Mouse (Mus musculus) embryonic facial prominence, embryonic 14.5 days (tissue): ENCODE data around the gene Uba2. TPM values are rescaled to one million over a fixed set of nuclear protein-coding genes. Genes with fewer than 3 reads are reported as not detected.
"Not testable (repeated sequence)": the region's sequence is repeated elsewhere in the genome, so short reads cannot be mapped to it uniquely, and the experiment has no call there.

ENCODE experiments used
- ATAC-seq: fragments of 200-750 bp; cut with Nextera tagmentation; 2 replicates; pipeline ENCODE4 v1.8.0; 2017; ENCODE audit warnings: low read depth, moderate number of reproducible peaks, moderate TSS enrichment
- DNase-seq: peaks from one replicate; pipeline ENCODE4 v3.0.0-alpha.2; 2015; ENCODE audit warnings: low spot score
- H3K27ac ChIP-seq: fragments of 300-500 bp; sonication (generic); replicated peaks from 2 replicates; pipeline ENCODE4 v1.5.1; 2014; ENCODE audit warnings: low read depth, mild to moderate bottlenecking, low read length, moderate library complexity
- H3K27me3 ChIP-seq: fragments of 300-500 bp; sonication (generic); replicated peaks from 2 replicates; pipeline ENCODE4 v1.6.1; 2014; ENCODE audit warnings: low read length; ENCODE audit not compliant: control insufficient read depth, insufficient read depth
- H3K36me3 ChIP-seq: fragments of 300-500 bp; sonication (generic); 2 replicates; pipeline ENCODE4 v1.6.1; 2014; ENCODE audit warnings: low read length, mixed read lengths; ENCODE audit not compliant: control insufficient read depth, insufficient read depth
- H3K4me1 ChIP-seq: fragments of 300-500 bp; sonication (generic); 2 replicates; pipeline ENCODE4 v1.6.1; 2014; ENCODE audit warnings: antibody characterized with exemption, low read length; ENCODE audit not compliant: control insufficient read depth, insufficient read depth
- H3K4me2 ChIP-seq: fragments of 300-500 bp; sonication (generic); 2 replicates; pipeline ENCODE4 v1.6.1; 2014; ENCODE audit warnings: low read depth, mild to moderate bottlenecking, low read length, moderate library complexity, mixed read lengths
- H3K4me3 ChIP-seq: fragments of 300-500 bp; sonication (generic); 2 replicates; pipeline ENCODE4 v1.5.1; 2014; ENCODE audit warnings: low read depth, mild to moderate bottlenecking, low read length
- H3K9ac ChIP-seq: fragments of 300-500 bp; sonication (generic); 2 replicates; pipeline ENCODE4 v1.6.1; 2014; ENCODE audit warnings: low read depth, mild to moderate bottlenecking, low read length, moderate library complexity, mixed read lengths
- H3K9me3 ChIP-seq: fragments of 300-500 bp; sonication (generic); 2 replicates; pipeline ENCODE4 v1.6.1; 2016; ENCODE audit warnings: low read length; ENCODE audit not compliant: control insufficient read depth
- WGBS: fragments of 180-500 bp; shearing (Covaris S2); extraction: QIAGEN DNeasy Blood & Tissue Kit; methylation state at CpG from one replicate; pipeline ENCODE4 v1.1.7; 2014; 5-methylcytosine and 5-hydroxymethylcytosine counted together
- polyA plus RNA-seq: library from polyadenylated mRNA; unstranded; fragments of >200 nt; fragmentation: Nextera tagmentation; extraction: Ambion mirVana; gene quantifications from 2 replicates; pipeline ENCODE4 v1.2.1, GENCODE M21; 2014

The Uba2 gene
- polyA plus RNA-seq, result 166 and 183 TPM in 2 replicates

DNA sequence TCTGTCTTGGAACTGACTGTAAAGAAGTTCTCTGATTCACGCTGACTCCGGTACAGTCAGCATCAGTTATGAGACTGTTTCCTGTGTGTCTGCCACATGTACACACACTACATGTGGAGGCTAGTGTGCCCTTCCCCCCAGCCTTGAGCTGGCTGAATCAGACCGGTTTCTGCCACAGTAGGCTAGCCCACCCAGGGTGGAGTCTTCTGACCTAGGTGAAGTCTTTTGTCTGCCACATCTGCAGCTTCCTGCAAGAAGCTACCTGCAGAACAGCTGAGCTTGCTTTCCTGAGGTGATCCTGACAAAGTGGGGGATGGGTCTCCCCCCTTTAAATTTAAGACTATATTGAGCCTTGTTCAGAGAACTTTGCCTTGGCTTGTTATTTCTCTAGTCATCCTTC lies at the start of gene Uba2:
TSS of gene Uba2 (minus strand) at position 146 of the 400 bp plus-strand sequence.
- DNase-seq (no peak), ATAC-seq (no peak)
- H3K9me3 ChIP-seq, result no peaks in the 10 kb centered on the region
- H3K4me1 ChIP-seq, result peaks cover 4% of the 10 kb centered on the region; the same call in 1 of the 2 replicates
- peak within 1 kb of the TSS; percentile 78 for H3K4me2 ChIP-seq
- peaks cover 15% of the 10 kb centered on the region for H3K36me3 ChIP-seq
- 86% methylated on average over 3 of the region's 3 CpGs for WGBS
- no peaks in the 10 kb centered on the region for H3K27me3 ChIP-seq
- peak within 1 kb of the TSS; percentile 95 for H3K9ac ChIP-seq
- H3K27ac ChIP-seq, result peak within 1 kb of the TSS; percentile 90; the same call in 1 of the 2 replicates
- peak within 1 kb of the TSS; percentile 86 for H3K4me3 ChIP-seq

DNA sequence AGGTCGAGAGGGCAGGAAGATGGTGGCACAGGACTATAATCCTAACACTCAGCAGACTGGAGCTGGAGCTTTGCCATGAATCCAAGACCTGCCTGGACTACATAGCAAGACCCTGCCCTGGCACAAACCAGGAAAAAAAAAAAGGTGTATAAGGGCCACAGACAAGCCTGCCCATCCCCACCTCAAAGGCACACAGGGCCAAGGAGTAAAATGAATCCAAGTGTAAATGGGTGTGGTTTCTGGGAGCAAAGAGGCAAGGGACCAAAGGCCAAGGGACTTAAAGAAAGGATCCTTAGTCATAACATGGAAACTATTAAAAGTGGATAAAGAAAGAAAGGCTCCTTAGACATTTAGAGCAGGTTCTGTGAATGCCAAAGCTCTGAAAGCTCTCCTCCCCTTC lies 49.1 kb upstream of the Uba2 start:
- 53% methylated on average over 1 of the region's 1 CpGs for WGBS
- Histone ChIP-seq H3K4me3 (no peak overlapping the region), H3K36me3 (peaks cover 97% of the 10 kb centered on the region), H3K27me3 (no peaks in the 10 kb centered on the region), H3K9me3 (0 out of 2 replicates have a peak, but pooled peaks cover 2% of the 10 kb centered on the region), H3K27ac (no peak overlapping the region), H3K4me1 (no peaks in the 10 kb centered on the region), H3K9ac (no peak overlapping the region), H3K4me2 (no peak overlapping the region)
- no peak for ATAC-seq
- no peak for DNase-seq

DNA sequence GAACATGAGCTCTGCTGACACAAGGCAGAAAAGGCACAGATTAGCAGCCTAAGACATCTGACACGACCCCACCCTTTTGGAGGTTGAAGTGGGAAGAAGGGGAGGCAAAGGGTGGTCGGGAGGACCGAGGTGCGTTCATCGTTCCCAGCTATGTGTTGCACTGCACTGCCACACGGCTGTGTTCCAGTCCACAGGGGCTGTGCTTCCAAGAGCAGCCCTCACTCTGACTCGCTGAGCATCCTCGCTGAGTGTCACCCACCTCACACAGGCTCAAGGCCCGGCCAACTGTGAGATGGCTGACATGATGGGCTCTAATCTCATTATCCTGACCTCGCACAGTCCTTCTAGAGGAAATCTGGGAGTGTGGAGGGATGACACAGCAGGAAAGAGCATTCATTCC lies 47.1 kb upstream of the Uba2 start:
- H3K4me1 ChIP-seq, result no peaks in the 10 kb centered on the region
- no peak overlapping the region for H3K9ac ChIP-seq
- H3K27ac ChIP-seq, result no peak overlapping the region
- 89% methylated on average over 10 of the region's 10 CpGs for WGBS
- H3K4me2 ChIP-seq, result no peak overlapping the region
- H3K27me3 ChIP-seq, result no peaks in the 10 kb centered on the region
- DNase-seq, result no peak
- no peak overlapping the region for H3K4me3 ChIP-seq
- no peak for ATAC-seq
- peaks cover 97% of the 10 kb centered on the region for H3K36me3 ChIP-seq
- no peaks in the 10 kb centered on the region for H3K9me3 ChIP-seq

DNA sequence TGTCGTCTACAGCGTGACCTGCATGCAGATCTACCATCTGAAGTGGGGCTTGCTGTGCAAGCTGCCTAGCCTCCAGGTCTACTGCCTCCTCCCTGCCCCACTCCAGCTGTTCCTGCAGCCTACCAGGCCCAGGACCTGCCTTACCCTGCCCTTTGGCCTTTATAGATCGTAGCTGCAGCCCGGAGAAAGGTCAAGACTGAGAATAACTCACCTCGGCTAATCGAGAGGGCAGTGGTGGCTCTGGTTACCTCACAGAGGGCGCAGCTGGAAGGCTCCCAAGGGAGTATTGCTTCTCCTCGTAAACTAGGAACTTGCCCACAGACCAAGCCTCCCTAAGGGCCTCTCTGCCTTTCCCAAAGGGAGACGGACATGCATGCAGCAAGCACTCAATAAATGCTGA lies 46.1 kb upstream of the Uba2 start:
- DNase-seq, result no peak
- Histone ChIP-seq H3K9me3 (no peaks in the 10 kb centered on the region), H3K27ac (no peak overlapping the region), H3K36me3 (peaks cover 96% of the 10 kb centered on the region), H3K9ac (no peak overlapping the region), H3K27me3 (no peaks in the 10 kb centered on the region), H3K4me3 (no peak overlapping the region), H3K4me2 (no peak overlapping the region), H3K4me1 (no peaks in the 10 kb centered on the region)
- ATAC-seq, result no peak
- WGBS, result 81% methylated on average over 9 of the region's 9 CpGs

DNA sequence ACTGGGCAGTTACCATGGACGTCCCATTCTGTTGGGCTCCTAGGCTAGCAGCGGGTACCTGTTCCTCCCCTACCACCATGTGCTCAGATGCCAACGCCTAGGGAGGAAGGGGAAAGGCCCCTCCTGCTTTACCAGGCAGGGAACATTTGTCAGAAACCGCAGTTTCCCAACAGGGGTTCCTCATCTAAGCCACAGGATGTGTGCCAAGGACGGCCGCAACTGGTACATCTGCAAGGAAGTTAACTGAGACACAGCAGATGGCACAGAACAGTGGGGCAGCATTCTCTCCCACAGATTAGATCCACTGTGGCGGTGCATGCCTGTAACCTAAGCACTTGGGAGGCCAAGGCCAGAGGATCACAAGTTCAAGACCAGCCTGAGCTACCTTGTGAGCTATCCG lies 45.2 kb upstream of the Uba2 start:
- 92% methylated on average over 8 of the region's 8 CpGs for WGBS
- no peaks in the 10 kb centered on the region for H3K4me1 ChIP-seq
- no peak overlapping the region for H3K4me3 ChIP-seq
- no peaks in the 10 kb centered on the region for H3K9me3 ChIP-seq
- H3K27ac ChIP-seq, result no peak overlapping the region
- no peak overlapping the region for H3K9ac ChIP-seq
- peaks cover 96% of the 10 kb centered on the region for H3K36me3 ChIP-seq
- no peak for ATAC-seq
- no peak overlapping the region for H3K4me2 ChIP-seq
- no peaks in the 10 kb centered on the region for H3K27me3 ChIP-seq
- DNase-seq, result no peak

DNA sequence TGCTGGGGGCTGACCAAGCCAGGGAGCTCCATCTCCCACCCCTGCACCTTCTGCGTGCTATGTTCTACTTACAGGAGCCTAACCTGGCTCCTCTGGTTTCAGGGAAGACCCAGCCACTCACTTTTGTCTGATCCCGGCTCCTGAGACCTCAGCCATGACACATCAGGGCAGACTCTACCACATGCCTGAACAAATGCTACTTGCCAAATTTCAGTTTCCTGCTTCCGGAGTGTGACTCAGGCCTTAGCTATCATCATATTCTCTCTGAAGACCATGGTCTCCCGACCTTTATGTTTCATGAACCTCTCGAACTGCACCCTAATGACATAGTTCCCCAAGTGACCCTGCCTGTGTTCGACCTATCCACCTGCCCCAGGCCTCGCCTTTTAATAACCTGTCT lies 43.9 kb upstream of the Uba2 start:
- Histone ChIP-seq H3K36me3 (peaks cover 96% of the 10 kb centered on the region), H3K4me1 (no peaks in the 10 kb centered on the region), H3K4me3 (no peak overlapping the region), H3K9ac (no peak overlapping the region), H3K9me3 (no peaks in the 10 kb centered on the region), H3K27ac (no peak overlapping the region), H3K27me3 (no peaks in the 10 kb centered on the region), H3K4me2 (no peak overlapping the region)
- 90% methylated on average over 7 of the region's 7 CpGs for WGBS
- DNase-seq (no peak), ATAC-seq (no peak)

DNA sequence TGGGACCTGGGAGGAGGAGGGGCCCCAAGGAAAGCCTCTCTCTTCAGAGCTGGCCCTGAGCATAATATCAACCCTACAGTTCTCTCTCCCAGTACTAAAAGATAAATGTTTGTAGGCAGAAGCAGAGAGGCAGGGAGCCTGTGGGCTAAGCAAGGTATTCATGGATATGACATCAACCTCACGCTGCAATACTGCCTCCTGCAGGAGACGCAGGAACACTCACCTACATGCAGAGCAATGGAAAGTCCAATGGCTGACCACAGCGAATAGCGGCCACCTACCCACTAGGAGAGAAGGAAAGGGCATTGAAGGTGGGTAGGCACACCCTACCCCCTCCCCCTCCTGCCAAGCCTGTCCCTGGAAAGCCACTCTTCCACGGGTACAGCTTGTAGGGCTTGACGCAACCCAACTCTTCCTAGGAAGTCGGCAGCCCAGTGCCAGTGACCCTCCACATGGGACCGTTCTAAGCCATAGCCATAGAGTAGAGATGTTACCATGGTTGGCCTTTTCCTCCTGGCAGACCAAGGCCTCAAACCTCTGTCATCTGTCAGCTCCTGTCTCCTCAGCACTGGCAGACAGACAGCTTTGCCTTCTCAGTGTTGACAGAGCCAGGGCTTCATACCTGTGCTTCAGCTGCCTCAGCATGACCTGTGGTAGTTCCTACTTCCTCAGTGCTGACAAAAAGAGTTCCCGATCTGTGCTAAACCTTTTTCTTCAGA lies 38.8 kb upstream of the Uba2 start:
- Histone ChIP-seq H3K36me3 (peaks cover 98% of the 10 kb centered on the region), H3K4me1 (no peaks in the 10 kb centered on the region), H3K9me3 (no peaks in the 10 kb centered on the region), H3K27ac (no peak overlapping the region), H3K4me2 (no peak overlapping the region), H3K4me3 (no peak overlapping the region), H3K27me3 (no peaks in the 10 kb centered on the region), H3K9ac (no peak overlapping the region)
- ATAC-seq (no peak), DNase-seq (no peak)
- WGBS, result 83% methylated on average over 9 of the region's 9 CpGs

DNA sequence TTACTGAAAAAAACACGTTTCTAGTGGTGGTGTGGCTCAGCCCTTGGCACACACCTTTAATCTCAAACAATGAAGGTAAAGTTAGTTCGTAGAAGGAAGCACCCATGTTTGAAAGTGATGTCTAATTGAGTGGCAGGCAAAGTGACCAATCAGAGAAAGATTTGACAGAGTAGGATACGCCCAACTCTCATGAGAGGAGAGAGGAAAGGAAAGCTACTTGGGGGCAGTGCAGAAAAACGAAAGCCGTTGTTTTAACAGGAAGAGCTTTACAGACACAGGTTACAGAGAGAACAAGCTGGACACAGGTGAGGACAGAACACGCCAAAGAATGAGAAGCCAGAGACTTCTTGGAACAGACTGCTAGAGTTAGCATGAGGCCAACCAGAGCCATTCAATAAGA lies 36.9 kb upstream of the Uba2 start:
- Histone ChIP-seq H3K4me2 (no peak overlapping the region), H3K4me1 (no peaks in the 10 kb centered on the region), H3K27me3 (no peaks in the 10 kb centered on the region), H3K36me3 (peaks cover 97% of the 10 kb centered on the region), H3K4me3 (no peak overlapping the region), H3K9me3 (no peaks in the 10 kb centered on the region), H3K27ac (no peak overlapping the region), H3K9ac (no peak overlapping the region)
- ATAC-seq, result no peak
- WGBS, result 91% methylated on average over 6 of the region's 6 CpGs
- no peak for DNase-seq

DNA sequence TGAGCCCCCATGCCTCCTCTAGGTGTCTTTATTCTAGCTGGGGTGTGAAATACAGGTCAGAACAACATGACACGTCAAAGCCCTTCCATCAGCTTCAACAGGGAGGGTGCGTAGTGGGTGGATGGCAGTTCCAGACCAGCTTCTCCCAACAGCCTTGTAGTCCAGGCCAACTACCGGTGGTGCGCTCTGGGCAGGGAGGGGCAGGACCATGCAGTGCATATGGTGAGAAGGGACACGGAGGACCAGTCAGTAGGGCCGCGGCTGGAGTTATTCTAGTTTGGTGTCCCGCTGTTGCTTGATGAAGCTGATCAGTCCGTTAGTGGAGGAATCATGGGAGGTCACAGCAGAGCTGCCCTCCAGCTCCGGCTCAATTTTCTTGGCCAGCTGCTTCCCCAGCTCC lies 32.7 kb upstream of the Uba2 start:
- H3K4me2 ChIP-seq, DNase-seq, H3K27ac ChIP-seq, H3K4me1 ChIP-seq, H3K9ac ChIP-seq, H3K4me3 ChIP-seq, H3K9me3 ChIP-seq, H3K27me3 ChIP-seq: not testable (repeated sequence)
- ATAC-seq, result peak; percentile 41; the same call in 1 of the 2 replicates
- peaks cover 68% of the 10 kb centered on the region for H3K36me3 ChIP-seq
- WGBS, result 89% methylated on average over 10 of the region's 10 CpGs
